Mouse (Mus musculus): ENCODE results near the gene Ccdc9b.

- TF ChIP-seq CTCF (IDR thresholded peaks at IDR 0.05; ENCODE audit: low read depth) (no peak), EP300 (IDR thresholded peaks at IDR 0.05; ENCODE audit: low read depth) (no peak)
These were observed 37.0 kb downstream of the Ccdc9b start for GRCm38 (mm10) chr2:118725511-118725910.

Measured in heart, postnatal 0 days (tissue).